Mouse (Mus musculus) urinary bladder, postnatal 36 days (tissue): ENCODE data around the gene Dlec1.

Experiments used
- DNase-seq, 2 experiments: peaks; one replicate each; pipeline ENCODE4 v3.0.0; 2022; ENCODE audit warnings: low spot score in 2 of 2, mixed read lengths in 1 of 2

Gene Dlec1

GRCm38 (mm10) chr9:119142066-119142465 lies 39.8 kb downstream of the Dlec1 start:
- no peak for DNase-seq

- DNase-seq = no peak
Measured at GRCm38 (mm10) chr9:119143372-119143771, 41.1 kb downstream of the Dlec1 start.

- DNase-seq = no peak
Measured at GRCm38 (mm10) chr9:119144696-119145095, 42.4 kb downstream of the Dlec1 start.

GRCm38 (mm10) chr9:119145137-119145536 lies 42.9 kb downstream of the Dlec1 start:
- no peak for DNase-seq

- no peak for DNase-seq
Measured at GRCm38 (mm10) chr9:119145638-119146037, 43.4 kb downstream of the Dlec1 start.

- DNase-seq = no peak
Measured at GRCm38 (mm10) chr9:119146098-119146770, 44.0 kb downstream of the Dlec1 start.

- DNase-seq = no peak
Measured at GRCm38 (mm10) chr9:119149601-119150000, 47.3 kb downstream of the Dlec1 start.

- DNase-seq = no peak
Measured at GRCm38 (mm10) chr9:119151751-119152150, 49.5 kb downstream of the Dlec1 start.

GRCm38 (mm10) chr9:119155416-119155815 lies 53.1 kb downstream of the Dlec1 start:
- DNase-seq = no peak

- DNase-seq = peak; percentile 45 to 65
Measured at GRCm38 (mm10) chr9:119155826-119156225, 53.5 kb downstream of the Dlec1 start.

GRCm38 (mm10) chr9:119156278-119157201 lies 54.3 kb downstream of the Dlec1 start, which contains the start of gene Acaa1b:
Gene Acaa1b, minus strand, starts transcription at chr9:119157093.
- peak; percentile 85 to 88 for DNase-seq

GRCm38 (mm10) chr9:119158861-119159260 lies 56.6 kb downstream of the Dlec1 start, which contains the start of gene Gm47289:
Gene Gm47289, plus strand, starts transcription at chr9:119159161.
- DNase-seq = no peak

GRCm38 (mm10) chr9:119160689-119161088 lies 58.4 kb downstream of the Dlec1 start:
- peak; percentile 46 to 77 for DNase-seq

GRCm38 (mm10) chr9:119164743-119165142 lies 62.5 kb downstream of the Dlec1 start:
- DNase-seq = peak; percentile 50 to 55

GRCm38 (mm10) chr9:119165548-119165947 lies 63.3 kb downstream of the Dlec1 start:
- peak; percentile 48 to 73 for DNase-seq

GRCm38 (mm10) chr9:119167608-119168007 lies 65.3 kb downstream of the Dlec1 start:
- no peak for DNase-seq

- no peak for DNase-seq
Measured at GRCm38 (mm10) chr9:119179292-119179691, 77.0 kb downstream of the Dlec1 start.

- DNase-seq = peak in 1 of 2 experiments; percentile 26
Measured at GRCm38 (mm10) chr9:119181241-119181728, 79.0 kb downstream of the Dlec1 start.

- peak; percentile 75 to 80 for DNase-seq
Measured at GRCm38 (mm10) chr9:119192202-119192990, 90.1 kb downstream of the Dlec1 start.
